Mouse (Mus musculus): ENCODE data around the gene Nav2.

Nav2 gene

GRCm38 (mm10) chr7:49326136-49326722 lies 417.7 kb downstream of the Nav2 start:
- DNase-seq (ENCODE audit: low spot score in 2 of 2), result no peak

DNA sequence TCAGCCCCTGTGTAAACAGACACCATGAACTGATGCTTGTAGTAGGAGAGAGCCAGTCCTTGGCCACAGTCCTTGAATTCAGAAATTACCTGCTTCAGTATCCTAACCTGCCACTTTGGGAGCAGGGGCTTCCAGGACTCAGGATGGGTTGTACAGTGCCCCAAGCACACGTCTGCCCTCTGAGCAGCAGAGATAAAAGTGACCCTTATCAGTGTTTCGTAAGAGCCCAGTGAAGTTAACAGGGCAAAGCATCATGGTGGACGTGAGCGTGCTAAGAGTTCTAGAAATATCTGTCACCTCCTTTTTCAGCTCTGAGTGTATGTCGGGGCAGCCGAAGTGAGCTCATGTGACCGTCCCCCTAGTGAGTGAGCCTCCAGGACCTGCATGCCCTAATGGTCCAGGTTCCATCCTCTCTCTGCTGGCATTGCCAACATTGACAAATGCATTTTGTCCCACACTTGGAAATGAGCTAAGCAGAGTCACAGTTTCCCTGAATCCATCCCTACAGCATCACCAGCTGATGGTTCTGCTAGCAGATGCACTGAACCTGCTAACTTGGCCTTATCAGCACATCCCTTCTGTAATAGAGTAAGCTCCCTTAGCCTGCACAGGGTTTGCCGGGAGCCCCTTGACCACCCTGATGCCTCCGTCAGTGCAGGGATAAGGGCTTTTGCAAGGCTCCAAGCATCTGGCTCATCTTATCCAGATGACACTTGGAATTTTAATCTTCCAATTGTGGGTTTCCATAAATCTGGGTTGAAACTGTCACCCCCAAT lies 418.6 kb downstream of the Nav2 start:
- DNase-seq (ENCODE audit: low spot score in 2 of 2), result no peak

- DNase-seq (ENCODE audit: low spot score in 2 of 2), result no peak
These were observed 421.7 kb downstream of the Nav2 start for GRCm38 (mm10) chr7:49330181-49330580.

- no peak for DNase-seq (ENCODE audit: low spot score in 2 of 2)
These were observed 423.4 kb downstream of the Nav2 start for GRCm38 (mm10) chr7:49331939-49332338.

DNA sequence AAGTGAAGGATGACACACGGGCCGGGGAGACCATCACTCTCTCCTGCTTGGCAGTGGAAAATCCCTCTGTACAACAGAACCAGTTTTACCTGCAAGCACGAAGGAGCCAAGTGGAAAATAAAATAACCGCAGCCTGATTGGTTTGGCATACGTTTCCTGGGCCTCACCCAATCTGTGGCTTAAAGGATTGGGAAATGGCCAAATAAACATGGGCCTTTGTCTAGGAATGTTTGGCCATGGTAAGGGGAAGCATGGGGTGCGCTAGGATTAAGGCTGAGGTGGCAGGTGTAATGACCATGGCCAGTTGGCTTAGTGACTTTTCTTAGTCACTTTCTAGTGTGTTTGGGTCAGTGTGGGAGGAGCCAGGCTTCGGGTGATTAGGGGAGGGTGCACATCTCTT lies 424.1 kb downstream of the Nav2 start:
- DNase-seq (ENCODE audit: low spot score in 2 of 2), result no peak

GRCm38 (mm10) chr7:49334163-49334562 lies 425.6 kb downstream of the Nav2 start:
- no peak for DNase-seq (ENCODE audit: low spot score in 2 of 2)

DNA sequence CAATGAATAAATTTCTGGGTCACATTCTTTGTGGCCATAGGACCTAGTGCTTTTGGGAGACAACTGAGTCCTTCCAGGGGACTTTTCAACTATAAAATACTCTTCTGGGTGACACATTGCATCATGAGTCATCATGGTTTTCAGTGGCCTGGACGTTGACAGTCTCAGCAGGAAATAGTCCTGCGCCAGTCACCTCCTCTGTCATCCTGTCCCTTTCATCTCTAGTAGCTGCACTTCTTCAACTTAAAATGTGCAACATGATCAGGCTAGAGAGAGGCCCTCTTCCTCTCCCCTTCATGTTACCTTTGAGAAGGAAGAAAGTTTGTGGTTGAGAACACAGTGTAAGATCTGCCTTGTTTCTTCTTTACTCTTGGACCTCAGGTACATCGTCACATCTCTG lies 426.5 kb downstream of the Nav2 start:
- no peak for DNase-seq (ENCODE audit: low spot score in 2 of 2)

DNA sequence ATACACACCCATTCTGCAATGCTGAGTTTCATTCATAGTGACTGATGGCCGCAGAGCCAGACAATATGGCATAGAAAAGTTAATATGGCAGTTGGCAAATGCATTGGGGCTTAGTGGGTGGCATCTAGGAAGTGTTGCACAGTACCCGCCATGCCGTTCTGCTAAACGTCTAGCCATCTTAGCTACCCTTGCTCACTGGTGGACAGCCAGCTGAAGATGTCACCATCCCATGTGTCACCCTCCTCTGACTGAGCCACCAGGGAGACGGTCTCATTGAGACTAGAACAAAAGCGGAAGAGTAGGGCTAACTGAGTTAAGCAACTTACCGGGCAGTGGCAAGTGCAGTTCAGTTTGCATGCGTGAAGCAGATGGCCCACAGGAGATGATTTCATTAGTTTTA lies 428.2 kb downstream of the Nav2 start:
- no peak for DNase-seq (ENCODE audit: low spot score in 2 of 2)

DNA sequence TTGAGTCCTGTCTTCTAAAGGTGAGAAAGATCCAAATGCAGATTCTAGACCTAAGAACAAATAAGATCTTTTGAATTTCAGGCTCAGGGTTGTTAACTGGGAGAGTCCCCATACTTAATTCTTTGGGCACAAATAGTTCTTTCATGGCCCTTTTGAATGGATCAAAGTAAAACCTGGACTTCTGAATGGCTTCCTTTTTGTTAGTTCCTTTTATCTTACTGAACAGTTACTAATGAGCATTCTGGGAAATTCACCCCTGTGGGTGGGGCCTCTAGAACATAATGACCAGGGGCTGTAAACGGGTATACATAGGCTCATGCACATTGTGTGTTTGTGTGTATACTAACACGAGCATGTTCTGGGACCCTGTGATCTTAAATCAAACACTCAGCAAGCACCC lies 429.2 kb downstream of the Nav2 start:
- no peak for DNase-seq (ENCODE audit: low spot score in 2 of 2)

DNA sequence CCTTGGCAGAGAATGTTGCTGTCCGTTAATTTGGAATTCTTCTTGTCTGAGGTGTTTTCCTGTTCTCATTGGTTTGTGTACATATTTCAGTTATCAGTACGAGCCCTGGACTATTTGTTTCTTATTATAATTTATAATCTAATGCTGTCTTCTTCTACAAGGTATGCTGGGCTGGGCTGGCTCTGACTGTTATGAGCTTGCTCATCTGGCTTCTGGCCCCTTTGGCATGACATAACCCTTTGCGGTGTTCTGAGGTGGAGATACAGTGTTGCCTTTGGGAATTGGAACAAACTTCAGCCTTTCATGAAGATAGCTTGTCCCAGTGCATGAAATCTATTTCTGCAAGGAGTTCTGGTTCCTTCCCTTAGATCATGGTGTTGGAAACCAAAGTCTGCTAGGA lies 431.4 kb downstream of the Nav2 start:
- no peak for DNase-seq (ENCODE audit: low spot score in 2 of 2)

DNA sequence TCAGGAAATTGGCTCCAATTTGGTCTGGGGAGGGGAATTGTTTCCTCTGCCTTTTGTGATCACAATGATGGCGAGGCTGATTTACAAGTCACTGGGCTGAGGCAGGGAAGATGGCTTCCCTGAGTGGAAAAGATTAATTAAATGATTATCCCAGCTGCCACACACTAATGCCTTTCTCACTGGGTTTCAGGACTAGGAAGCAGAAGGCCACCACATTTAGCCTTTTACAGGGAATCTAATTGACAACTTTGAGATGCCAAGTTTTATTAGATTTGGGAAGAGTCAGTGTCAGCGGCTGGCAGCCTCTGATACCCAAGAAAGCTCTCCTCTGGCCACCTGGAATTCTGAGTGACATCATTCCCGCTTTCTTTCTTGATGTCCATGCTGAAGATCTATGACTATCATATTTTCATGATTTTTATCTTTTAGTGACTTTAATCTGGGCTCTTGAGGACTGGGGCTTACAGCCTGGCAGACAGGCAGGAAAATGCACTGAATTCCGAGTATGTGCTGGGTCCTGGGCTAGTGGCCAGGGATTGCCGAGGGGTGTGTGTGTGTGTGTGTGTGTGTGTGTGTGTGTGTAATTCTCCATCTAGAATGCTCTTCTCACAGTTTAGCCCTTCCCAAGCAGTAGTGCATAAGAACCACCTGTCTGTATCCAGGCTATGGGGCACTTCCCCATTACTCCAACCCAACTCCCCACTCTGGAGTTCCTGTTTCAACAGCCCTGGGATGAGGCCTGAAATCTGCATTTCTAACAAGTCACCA lies 432.8 kb downstream of the Nav2 start:
- DNase-seq (ENCODE audit: low spot score in 2 of 2), result no peak

- no peak for DNase-seq (ENCODE audit: low spot score in 2 of 2)
These were observed 433.5 kb downstream of the Nav2 start for GRCm38 (mm10) chr7:49341919-49342529.

- no peak for DNase-seq (ENCODE audit: low spot score in 2 of 2)
These were observed 434.1 kb downstream of the Nav2 start for GRCm38 (mm10) chr7:49342556-49343080.

DNA sequence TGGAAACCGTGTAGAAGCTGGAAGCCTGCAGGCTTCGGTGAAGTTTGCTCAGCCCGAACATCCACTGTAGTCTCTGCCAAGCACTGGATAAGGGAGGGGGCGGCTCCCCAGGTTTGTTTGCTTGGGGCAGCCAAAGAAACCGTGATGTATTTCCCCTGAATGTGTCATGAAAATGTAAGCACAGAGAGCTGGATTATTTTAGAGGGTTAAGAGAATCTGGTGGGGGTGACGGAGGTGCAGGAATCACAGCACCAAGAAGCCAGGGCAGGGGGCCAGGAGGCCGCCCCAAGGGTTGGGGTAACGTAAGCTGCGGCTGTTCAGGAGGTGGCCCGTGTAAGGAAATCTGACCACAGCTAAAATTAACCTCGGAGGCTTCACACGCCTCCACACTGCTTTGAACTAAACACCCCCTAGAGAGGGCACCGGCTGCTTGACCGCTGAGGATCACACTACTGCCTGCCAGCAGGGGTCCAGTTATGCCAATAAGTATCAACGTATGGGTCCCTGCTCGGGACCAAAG lies 434.6 kb downstream of the Nav2 start:
- peak; percentile 35 to 56 for DNase-seq (ENCODE audit: low spot score in 2 of 2)

DNA sequence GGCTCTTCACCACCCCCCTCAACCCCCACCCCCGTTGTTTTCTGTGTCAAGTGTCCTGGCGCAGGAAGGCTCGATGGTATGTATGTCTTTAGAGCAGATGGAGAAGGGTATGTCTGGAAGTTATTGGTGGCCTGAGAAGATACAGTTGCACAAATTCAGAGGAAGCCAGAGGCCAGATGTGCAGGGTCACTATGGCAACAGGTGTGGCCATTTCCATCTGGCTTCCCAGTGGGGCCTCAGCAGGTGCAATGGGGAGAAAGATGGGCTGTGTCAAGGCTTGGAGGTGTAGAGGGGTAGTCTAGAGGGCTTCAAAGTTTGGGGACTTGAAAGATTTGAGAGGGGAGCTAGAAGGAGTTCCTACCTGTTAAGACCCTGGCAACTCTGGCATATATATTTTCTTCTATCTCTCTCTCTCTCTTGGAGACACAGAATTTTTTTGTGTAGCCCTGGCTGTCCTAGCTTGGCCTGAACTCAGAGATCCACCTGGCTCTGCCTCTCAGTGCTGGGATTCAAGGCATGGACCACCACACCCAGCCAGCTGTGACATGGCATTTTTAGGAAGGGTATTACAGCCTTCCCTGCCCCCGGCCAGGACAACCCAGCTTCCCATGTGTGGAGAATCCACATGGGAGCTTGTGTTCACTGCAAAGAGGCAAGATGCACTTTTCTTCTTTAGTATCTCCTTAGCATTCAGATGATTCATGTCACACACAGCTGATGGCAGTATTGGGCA lies 435.4 kb downstream of the Nav2 start:
- DNase-seq (ENCODE audit: low spot score in 2 of 2), result no peak

DNA sequence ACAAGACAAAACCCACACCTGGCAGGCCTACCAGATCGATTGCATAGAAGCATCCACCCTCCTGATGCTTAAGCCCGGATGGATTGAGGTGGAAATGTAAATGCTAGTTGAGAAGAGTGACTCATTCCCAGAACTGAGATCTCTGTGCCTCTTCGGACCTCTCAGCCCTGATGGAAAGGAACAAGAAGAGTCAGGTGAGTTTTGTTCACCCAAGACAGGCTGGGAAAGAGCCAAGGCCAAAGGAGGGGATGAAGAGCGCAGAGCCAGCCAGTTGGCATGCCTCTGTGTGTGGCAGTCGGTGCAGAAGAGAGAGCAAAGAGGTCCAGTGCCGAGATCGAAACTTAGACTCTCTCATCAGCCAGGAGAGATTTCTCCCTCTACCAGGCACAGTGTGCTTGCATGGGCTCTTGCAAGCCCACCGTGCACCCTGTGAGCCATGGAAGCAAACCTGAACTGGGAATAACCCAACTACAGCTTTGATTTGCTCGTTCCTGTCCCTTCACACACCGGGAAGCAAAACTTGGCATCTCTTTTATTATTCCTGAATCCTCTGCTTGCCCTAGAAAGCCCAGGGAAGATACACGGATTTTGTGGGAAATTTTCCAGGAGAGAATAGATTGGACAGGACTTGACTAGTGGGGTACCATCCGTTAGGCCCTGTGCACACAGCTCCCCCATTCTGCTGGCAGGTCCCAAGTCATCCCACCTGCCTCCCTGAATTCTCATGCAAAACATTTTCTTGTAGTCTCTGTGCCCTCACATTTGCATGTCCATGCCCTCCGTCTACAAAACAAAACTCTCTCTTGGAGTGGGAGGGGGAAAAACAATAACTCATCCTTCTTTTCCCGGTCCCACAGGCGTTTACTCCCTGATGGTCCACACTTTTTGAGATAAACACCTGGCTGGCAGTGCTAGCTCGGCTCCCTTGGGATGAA lies 439.1 kb downstream of the Nav2 start:
- DNase-seq (ENCODE audit: low spot score in 2 of 2), result peak in 1 of 2 experiments; percentile 19

- no peak for DNase-seq (ENCODE audit: low spot score in 2 of 2)
These were observed 440.1 kb downstream of the Nav2 start for GRCm38 (mm10) chr7:49348636-49349035.

DNA sequence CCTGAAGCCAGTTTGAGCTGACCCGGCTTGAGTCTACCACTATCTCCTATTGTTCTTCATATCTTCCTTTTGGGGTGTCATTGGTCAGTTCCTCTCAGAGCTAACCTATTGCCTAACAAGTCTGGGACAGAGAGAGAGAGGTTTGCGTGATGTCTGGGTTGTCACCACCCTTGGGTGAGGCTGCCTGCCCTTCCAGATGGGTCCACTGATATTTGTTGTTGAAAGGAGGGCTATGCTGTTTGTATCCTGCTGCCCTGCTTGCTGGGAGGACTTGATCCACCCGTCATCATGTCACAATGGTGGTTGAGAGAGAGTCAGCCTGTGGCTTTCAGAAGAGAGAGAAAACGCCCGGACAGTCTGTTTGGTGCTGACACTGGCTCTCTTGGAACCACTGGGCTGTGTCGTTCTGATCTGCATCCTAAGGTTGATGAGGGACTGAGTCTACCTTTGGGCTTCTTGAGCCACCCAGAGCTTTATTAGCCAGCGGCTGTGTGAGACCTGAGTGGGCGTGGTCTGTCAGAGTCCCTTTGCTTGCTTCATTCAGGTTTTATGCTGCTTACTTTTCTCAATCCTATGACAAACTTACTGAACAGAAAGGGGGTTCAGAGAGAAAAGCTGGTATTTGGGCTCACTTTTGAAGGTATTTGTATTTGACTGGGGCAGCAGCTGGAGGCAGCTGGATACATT lies 441.9 kb downstream of the Nav2 start:
- DNase-seq (ENCODE audit: low spot score in 2 of 2), result no peak

- no peak for DNase-seq (ENCODE audit: low spot score in 2 of 2)
These were observed 443.2 kb downstream of the Nav2 start for GRCm38 (mm10) chr7:49351596-49352258.
